Mouse (Mus musculus): ENCODE results near the gene Olfr1220.

DNA sequence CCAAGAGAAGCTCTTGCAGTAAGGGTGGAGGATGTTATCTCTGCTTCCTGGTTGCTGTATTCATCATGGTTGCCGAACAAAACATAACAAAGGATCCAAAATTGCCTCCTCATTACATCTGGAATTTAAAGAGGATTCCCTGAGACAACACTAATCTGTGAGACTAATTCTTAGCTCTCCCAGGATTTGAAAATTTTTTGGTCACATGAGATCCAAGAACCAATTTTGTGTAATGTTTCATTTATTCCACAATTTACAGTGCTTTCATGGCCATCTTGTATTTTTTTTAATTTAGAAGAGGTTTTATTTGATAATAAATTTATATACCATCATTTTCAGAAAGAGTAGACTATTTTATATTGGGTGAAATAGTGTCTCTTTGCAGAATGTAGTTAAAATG, 23.2 kb downstream of the Olfr1220 start, which contains the start of gene Olfr1219:
- TF ChIP-seq CTCF (IDR thresholded peaks at IDR 0.05) (no peak), EP300 (IDR thresholded peaks at IDR 0.05) (no peak)

Measured in lung, postnatal 0 days (tissue).